Mouse (Mus musculus) midbrain, postnatal 0 days (tissue): ENCODE results near the gene Supt3. TPM values are rescaled to one million over a fixed set of nuclear protein-coding genes. Genes with fewer than 3 reads are reported as not detected.

Experiments
- ATAC-seq: fragments of 200-750 bp; cut with Nextera tagmentation; 2 replicates; pipeline ENCODE4 v1.8.0; 2017; ENCODE audit warnings: moderate number of reproducible peaks, mild to moderate bottlenecking, moderate TSS enrichment, moderate library complexity; ENCODE audit not compliant: low FRiP score
- DNase-seq: peaks from one replicate; pipeline ENCODE4 v3.0.0-alpha.2; 2015; ENCODE audit warnings: low spot score
- H3K27ac ChIP-seq: fragments of 300-500 bp; sonication (generic); 2 replicates; pipeline ENCODE4 v1.5.1; 2014; ENCODE audit warnings: low read depth, mild to moderate bottlenecking, low read length, mixed read lengths
- H3K27me3 ChIP-seq: fragments of 300-500 bp; sonication (generic); 2 replicates; pipeline ENCODE4 v1.6.1; 2014; ENCODE audit warnings: low read length, control low read depth, mixed read lengths; ENCODE audit not compliant: insufficient read depth
- H3K36me3 ChIP-seq: fragments of 300-500 bp; sonication (generic); 2 replicates; pipeline ENCODE4 v1.6.1; 2014; ENCODE audit warnings: low read length, control low read depth, mixed read lengths; ENCODE audit not compliant: insufficient read depth
- H3K4me1 ChIP-seq: fragments of 300-500 bp; sonication (generic); 2 replicates; pipeline ENCODE4 v1.6.1; 2014; ENCODE audit warnings: mild to moderate bottlenecking, control low read depth, antibody characterized with exemption, low read length, mixed read lengths; ENCODE audit not compliant: insufficient read depth
- H3K4me2 ChIP-seq: fragments of 300-500 bp; sonication (generic); 2 replicates; pipeline ENCODE4 v1.6.1; 2014; ENCODE audit warnings: low read depth, mild to moderate bottlenecking, low read length, mixed read lengths; ENCODE audit not compliant: poor library complexity, severe bottlenecking
- H3K4me3 ChIP-seq: fragments of 300-500 bp; sonication (generic); 2 replicates; pipeline ENCODE4 v1.5.1; 2014; ENCODE audit warnings: low read depth, mild to moderate bottlenecking, low read length, moderate library complexity
- H3K9ac ChIP-seq: fragments of 300-500 bp; sonication (generic); replicated peaks from 2 replicates; pipeline ENCODE4 v1.6.1; 2014; ENCODE audit warnings: mild to moderate bottlenecking, low read length, moderate library complexity, mixed read lengths; ENCODE audit not compliant: poor library complexity, severe bottlenecking
- H3K9me3 ChIP-seq: fragments of 300-500 bp; sonication (generic); 2 replicates; pipeline ENCODE4 v1.6.1; 2016; ENCODE audit warnings: low read length, control low read depth
- CTCF ChIP-seq: IDR thresholded peaks from 2 replicates; pipeline ENCODE4 v1.5.1; 2016; ENCODE audit warnings: antibody characterized with exemption, mild to moderate bottlenecking
- WGBS: fragments of 180-500 bp; shearing (Covaris S2); extraction: QIAGEN DNeasy Blood & Tissue Kit; methylation state at CpG from one replicate; pipeline ENCODE4 v1.1.7; 2014; 5-methylcytosine and 5-hydroxymethylcytosine counted together
- polyA plus RNA-seq: library from polyadenylated mRNA; unstranded; fragments of >200 nt; fragmentation: Nextera tagmentation; extraction: Ambion mirVana; gene quantifications from 2 replicates; pipeline ENCODE4 v1.2.1, GENCODE M21; 2015
- total RNA-seq: library from RNA; depleted of rRNA; stranded (reverse); fragments of >200 nt; gene quantifications from 2 replicates; pipeline ENCODE4 v1.2.3, GENCODE M21; 2014; rRNA removed

The Supt3 gene
- total and polyA plus RNA-seq, 2 experiments from 2014 or later = 5.7 to 23.3 TPM

DNA sequence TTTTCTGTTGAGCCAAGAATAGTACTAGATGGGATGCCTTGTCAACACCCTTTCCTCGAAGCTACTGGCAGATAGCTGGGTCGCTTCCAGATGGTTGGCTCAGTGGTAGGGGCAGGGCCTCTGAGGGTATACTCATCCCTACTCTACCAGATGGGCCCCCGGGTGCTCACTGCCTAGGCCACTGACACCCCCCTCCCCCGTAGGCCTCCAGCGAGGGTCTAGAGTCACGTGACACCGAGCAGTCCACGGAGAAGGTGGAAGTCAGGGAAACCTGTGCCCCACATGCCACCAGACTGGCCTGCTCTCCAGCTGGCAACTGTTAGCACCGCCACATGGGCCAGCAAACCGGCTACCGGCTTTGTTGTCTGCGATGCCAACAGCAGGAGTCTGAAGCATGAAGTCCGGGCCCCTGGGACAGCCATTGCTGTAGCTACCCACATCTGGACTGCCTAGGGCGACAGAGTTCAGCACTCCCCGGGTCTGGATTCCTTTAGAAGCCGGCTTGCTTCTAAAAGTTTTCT, 381.3 kb downstream of the Supt3 start:
- TF ChIP-seq CTCF = no peak

DNA sequence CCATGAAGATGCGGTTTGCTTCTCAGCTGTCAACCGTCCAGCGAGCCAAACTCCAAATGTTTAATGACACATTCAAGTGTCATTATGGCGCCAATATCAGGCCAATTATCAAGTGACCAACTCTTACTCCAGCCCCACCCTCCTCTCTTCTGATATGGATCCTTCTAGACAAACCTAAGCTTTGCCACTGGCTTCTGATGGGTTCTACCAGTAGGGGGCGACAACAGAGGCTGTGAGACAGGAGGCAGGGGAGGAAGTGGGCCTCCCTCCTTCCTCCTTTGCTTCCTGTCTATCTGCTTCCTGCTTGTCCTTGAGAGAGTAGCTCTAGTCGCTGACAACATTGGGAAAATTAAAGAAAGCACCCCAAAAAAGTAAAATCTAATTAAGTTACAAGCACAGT, 383.7 kb downstream of the Supt3 start:
- no peak for ATAC-seq
- H3K9me3 ChIP-seq = no peaks in the 10 kb centered on the region
- H3K27me3 ChIP-seq = no peaks in the 10 kb centered on the region
- no peak for DNase-seq
- no peak overlapping the region for H3K9ac ChIP-seq
- no peaks in the 10 kb centered on the region for H3K36me3 ChIP-seq
- no peak overlapping the region for H3K4me3 ChIP-seq
- 87% methylated on average over 6 of the region's 6 CpGs for WGBS
- no peaks in the 10 kb centered on the region for H3K4me1 ChIP-seq
- H3K4me2 ChIP-seq = no peak overlapping the region
- no peak overlapping the region for H3K27ac ChIP-seq
- TF ChIP-seq CTCF = 0 out of 2 replicates have a peak, but pooled peaks have one; percentile 15

More for the DNA sequence above, 381.3 kb downstream of the Supt3 start:
- Histone ChIP-seq H3K4me1 (no peaks in the 10 kb centered on the region), H3K27me3 (no peaks in the 10 kb centered on the region), H3K9ac (no peak overlapping the region), H3K4me2 (no peak overlapping the region), H3K27ac (no peak overlapping the region), H3K4me3 (no peak overlapping the region), H3K36me3 (no peaks in the 10 kb centered on the region), H3K9me3 (no peaks in the 10 kb centered on the region)
- ATAC-seq (no peak), DNase-seq (no peak)
- WGBS = 81% methylated on average over 16 of the region's 16 CpGs

DNA sequence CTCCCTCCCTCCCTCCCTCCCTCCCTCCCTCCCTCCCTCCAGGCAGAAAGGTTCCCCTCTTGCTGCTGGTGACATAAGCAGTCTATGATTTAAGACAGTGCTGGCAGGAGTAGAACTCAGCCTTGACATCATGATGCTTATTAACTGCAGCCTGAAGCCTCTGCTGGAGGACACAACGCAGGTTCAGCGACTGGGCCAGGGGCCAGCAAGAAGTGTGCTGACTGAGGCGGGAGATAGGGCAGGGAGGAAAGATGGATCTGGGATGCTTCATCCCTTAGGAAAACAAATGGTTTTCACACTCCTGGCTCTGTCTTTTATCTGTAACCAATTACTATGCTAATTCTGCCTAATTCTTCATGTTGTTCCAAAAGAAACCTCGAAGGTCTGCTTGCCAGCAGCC, 388.8 kb downstream of the Supt3 start:
- no peaks in the 10 kb centered on the region for H3K9me3 ChIP-seq
- H3K27me3 ChIP-seq = no peaks in the 10 kb centered on the region
- H3K4me2 ChIP-seq = no peak overlapping the region
- no peak overlapping the region for H3K27ac ChIP-seq
- DNase-seq = no peak
- TF ChIP-seq CTCF = no peak
- H3K9ac ChIP-seq = no peak overlapping the region
- no peaks in the 10 kb centered on the region for H3K36me3 ChIP-seq
- H3K4me3 ChIP-seq = no peak overlapping the region
- WGBS = 19% methylated on average over 4 of the region's 4 CpGs
- no peaks in the 10 kb centered on the region for H3K4me1 ChIP-seq
- peak; percentile 44; the same call in 1 of the 2 replicates for ATAC-seq

Other genes with a start within 250 kb of the Supt3 start
- gene Runx2, start 37.6 kb downstream of the Supt3 start, total RNA-seq = 0.28 and 1.8 TPM in 2 replicates
- gene Runx2, start 37.6 kb downstream of the Supt3 start, polyA plus RNA-seq = 0.28 and 0.59 TPM in 2 replicates